Mouse (Mus musculus) gastrocnemius, postnatal 36 days (tissue): Measurements from ENCODE around the gene Trak2. TPM values are rescaled to one million over a fixed set of nuclear protein-coding genes. Genes with fewer than 3 reads are reported as not detected.
"Not testable (repeated sequence)": the region's sequence is repeated elsewhere in the genome, so short reads cannot be mapped to it uniquely, and the experiment has no call there.

Source experiments
- DNase-seq, 2 experiments: peaks; one replicate each; pipeline ENCODE4 v3.0.0; 2022
- intact Hi-C: fragments of 180-260 bp; cut with DNase I; formaldehyde crosslinking; loops from one replicate; pipeline ENCODE4 v1.15.1; 2025
- long read RNA-seq, 2 experiments: library from polyadenylated mRNA; stranded (forward); transcript quantifications; one replicate each; pipeline ENCODE4 v2.0.0; 2021
- total RNA-seq, 2 experiments: library from RNA; stranded (reverse); gene quantifications; 2 replicates each; pipeline ENCODE4 v1.2.3; 2021

The Trak2 gene
- 10 to 100 TPM; 68.8 to 84.1 TPM for total RNA-seq
- long read RNA-seq, experiment 1, full-length matches to known transcripts, result 3 of 32 reads
- long read RNA-seq, experiment 1, partial matches to known transcripts, result 0 of 32 reads
- long read RNA-seq, experiment 1, other reads (novel, unspliced or antisense), result 29 of 32 reads
- long read RNA-seq, experiment 2, full-length matches to known transcripts, result 3 of 36 reads
- long read RNA-seq, experiment 2, partial matches to known transcripts, result 1 of 36 reads
- long read RNA-seq, experiment 2, other reads (novel, unspliced or antisense), result 32 of 36 reads

GRCm38 (mm10) chr1:58973366-58974221, at the start of gene Trak2, which contains the start of gene Stradb:
Trak2 (minus strand) TSS chr1:58973430.
Stradb (plus strand) TSS chr1:58973522.
- DNase-seq, result peak; percentile 90 to 91
- intact Hi-C loops, result no loop called here

GRCm38 (mm10) chr1:59021556-59021955, 48.3 kb upstream of the Trak2 start:
- intact Hi-C loops, result no loop called here
- DNase-seq, result no peak

- no peak for DNase-seq
- intact Hi-C loops, result loop anchor here (10.0 kb wide), 1 partner anchor 226 kb away; the partner anchor contains the start of gene Als2
Measured at GRCm38 (mm10) chr1:59009250-59009649, 36.0 kb upstream of the Trak2 start.

- DNase-seq, result no peak
- intact Hi-C loops, result no loop called here
Measured at GRCm38 (mm10) chr1:58995313-58995712, 22.1 kb upstream of the Trak2 start.

GRCm38 (mm10) chr1:58993723-58994122, 20.5 kb upstream of the Trak2 start:
- no peak for DNase-seq
- intact Hi-C loops, result loop anchor here (5.0 kb wide), 2 partner anchors 71 to 221 kb away; no protein-coding TSS in a partner anchor

- no peak for DNase-seq
- intact Hi-C loops, result loop anchor here (5.0 kb wide), 2 partner anchors 71 to 221 kb away; no protein-coding TSS in a partner anchor
Measured at GRCm38 (mm10) chr1:58993144-58993543, 19.9 kb upstream of the Trak2 start.

GRCm38 (mm10) chr1:58984586-58984985, 11.4 kb upstream of the Trak2 start:
- intact Hi-C loops, result no loop called here
- no peak for DNase-seq

GRCm38 (mm10) chr1:58982276-58982675, 9.0 kb upstream of the Trak2 start:
- DNase-seq, result no peak
- intact Hi-C loops, result no loop called here

GRCm38 (mm10) chr1:58972851-58973365, 322 bp downstream of the Trak2 start:
- intact Hi-C loops, result no loop called here
- no peak for DNase-seq

- no peak for DNase-seq
- intact Hi-C loops, result no loop called here
Measured at GRCm38 (mm10) chr1:58971097-58971496, 2.1 kb downstream of the Trak2 start.

- intact Hi-C loops, result no loop called here
- no peak for DNase-seq
Measured at GRCm38 (mm10) chr1:58970054-58970453, 3.2 kb downstream of the Trak2 start.

- intact Hi-C loops, result no loop called here
- no peak for DNase-seq
Measured at GRCm38 (mm10) chr1:58967534-58967933, 5.7 kb downstream of the Trak2 start.

- DNase-seq, result no peak
- intact Hi-C loops, result no loop called here
Measured at GRCm38 (mm10) chr1:58962865-58963264, 10.4 kb downstream of the Trak2 start.

GRCm38 (mm10) chr1:58962418-58962817, 10.8 kb downstream of the Trak2 start:
- intact Hi-C loops, result no loop called here
- no peak for DNase-seq

- intact Hi-C loops, result no loop called here
- DNase-seq, result no peak
Measured at GRCm38 (mm10) chr1:58961152-58961893, 11.9 kb downstream of the Trak2 start.

- no peak for DNase-seq
- intact Hi-C loops, result no loop called here
Measured at GRCm38 (mm10) chr1:58959682-58960081, 13.5 kb downstream of the Trak2 start.

GRCm38 (mm10) chr1:58958789-58959526, 14.3 kb downstream of the Trak2 start:
- intact Hi-C loops, result not testable (repeated sequence)

GRCm38 (mm10) chr1:58957931-58958330, 15.3 kb downstream of the Trak2 start:
- peak in 1 of 2 experiments; percentile 27 for DNase-seq
- intact Hi-C loops, result no loop called here

More at GRCm38 (mm10) chr1:58958789-58959526, 14.3 kb downstream of the Trak2 start:
- DNase-seq, result not testable (repeated sequence)

- no peak for DNase-seq
- intact Hi-C loops, result no loop called here
Measured at GRCm38 (mm10) chr1:58956229-58956628, 17.0 kb downstream of the Trak2 start.

GRCm38 (mm10) chr1:58955716-58956115, 17.5 kb downstream of the Trak2 start:
- no peak for DNase-seq
- intact Hi-C loops, result no loop called here
